Mouse (Mus musculus) cerebellum, adult (tissue): ENCODE data around the gene Nhlrc1.

ENCODE experiments used
- ATAC-seq: cut with Nextera tagmentation; 2 replicates; pipeline ENCODE4 v1.9.2; 2017; ENCODE audit warnings: mild to moderate bottlenecking, moderate library complexity, mixed read lengths; ENCODE audit not compliant: insufficient number of reproducible peaks, low FRiP score, low TSS enrichment

The Nhlrc1 gene

GRCm38 (mm10) chr13:47014334-47015194, at the start of gene Nhlrc1:
Nhlrc1 (minus strand) TSS chr13:47014850.
- peak; percentile 91 for ATAC-seq

GRCm38 (mm10) chr13:47063985-47064760, 49.5 kb upstream of the Nhlrc1 start:
- no peak for ATAC-seq

- no peak for ATAC-seq
Observed at GRCm38 (mm10) chr13:47062756-47063155, 48.1 kb upstream of the Nhlrc1 start.

GRCm38 (mm10) chr13:47056781-47057180, 42.1 kb upstream of the Nhlrc1 start:
- ATAC-seq: no peak

- ATAC-seq: no peak
Observed at GRCm38 (mm10) chr13:47056126-47056525, 41.5 kb upstream of the Nhlrc1 start.

GRCm38 (mm10) chr13:47053971-47054370, 39.3 kb upstream of the Nhlrc1 start:
- ATAC-seq: no peak

- no peak for ATAC-seq
Observed at GRCm38 (mm10) chr13:47050009-47050408, 35.4 kb upstream of the Nhlrc1 start.

GRCm38 (mm10) chr13:47047996-47048395, 33.3 kb upstream of the Nhlrc1 start:
- ATAC-seq: no peak

- ATAC-seq: no peak
Observed at GRCm38 (mm10) chr13:47044617-47044947, 29.9 kb upstream of the Nhlrc1 start, which contains the start of gene Tpmt. Tpmt (minus strand) TSS chr13:47044737.

GRCm38 (mm10) chr13:47043833-47044616, 29.4 kb upstream of the Nhlrc1 start:
- peak; percentile 18; the same call in 1 of the 2 replicates for ATAC-seq

- peak; percentile 87 for ATAC-seq
Observed at GRCm38 (mm10) chr13:47043030-47043680, 28.5 kb upstream of the Nhlrc1 start, which contains the start of gene Kdm1b. Kdm1b (plus strand) TSS chr13:47043499.

GRCm38 (mm10) chr13:47042024-47042633, 27.5 kb upstream of the Nhlrc1 start:
- no peak for ATAC-seq

GRCm38 (mm10) chr13:47040061-47040460, 25.4 kb upstream of the Nhlrc1 start:
- no peak for ATAC-seq

- ATAC-seq: no peak
Observed at GRCm38 (mm10) chr13:47037946-47038345, 23.3 kb upstream of the Nhlrc1 start.

- ATAC-seq: no peak
Observed at GRCm38 (mm10) chr13:47033602-47034001, 19.0 kb upstream of the Nhlrc1 start.

- no peak for ATAC-seq
Observed at GRCm38 (mm10) chr13:47030376-47031107, 15.9 kb upstream of the Nhlrc1 start.

- no peak for ATAC-seq
Observed at GRCm38 (mm10) chr13:47020798-47021197, 6.1 kb upstream of the Nhlrc1 start.

GRCm38 (mm10) chr13:47019774-47020173, 5.1 kb upstream of the Nhlrc1 start:
- ATAC-seq: no peak

- ATAC-seq: no peak
Observed at GRCm38 (mm10) chr13:47017259-47017658, 2.6 kb upstream of the Nhlrc1 start.
